In the genomic region with DNA sequence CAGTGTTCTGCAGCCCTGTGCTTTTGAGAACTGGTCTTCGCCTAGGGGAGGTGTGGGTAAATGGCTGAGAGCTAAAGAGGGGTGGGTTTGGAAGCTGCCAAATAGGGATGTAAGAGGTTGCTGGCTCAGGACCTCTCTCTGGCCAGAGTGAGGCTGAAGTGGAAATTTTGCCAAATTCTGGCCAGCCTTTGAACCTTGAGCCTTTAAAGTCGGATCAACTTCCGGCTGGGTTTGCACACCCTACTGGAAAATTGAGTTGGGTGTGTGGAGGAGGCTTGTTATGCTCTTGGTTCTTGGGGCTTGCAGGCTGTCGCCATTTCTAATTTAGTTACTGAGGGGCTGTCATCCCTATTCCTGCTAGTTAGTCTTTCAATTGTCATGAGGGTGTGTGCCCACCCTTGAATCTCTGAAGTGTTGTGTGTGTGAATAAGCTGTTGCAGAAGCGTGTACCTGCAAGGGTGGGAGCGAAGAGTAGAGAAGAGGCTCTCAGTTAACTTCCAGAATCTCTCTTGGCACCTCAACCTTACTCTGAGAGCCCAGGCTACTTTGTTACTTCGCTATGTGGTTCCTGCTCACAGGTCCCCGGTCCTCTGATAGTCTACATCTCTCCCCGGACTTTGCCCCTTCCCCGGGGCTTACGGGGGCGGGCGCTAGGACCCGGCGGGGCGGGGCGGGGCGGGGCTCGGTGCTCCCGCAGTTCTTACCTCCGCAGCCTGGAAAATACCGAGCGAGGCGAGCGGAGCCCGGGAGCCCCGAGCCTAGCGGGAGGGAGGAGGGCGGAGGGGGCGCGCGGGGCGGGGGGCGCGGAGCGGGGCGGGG, we compare ENCODE assay signal across 8 mouse cellular contexts. TPM values are rescaled to one million over a fixed set of nuclear protein-coding genes. Genes with fewer than 3 reads are reported as not detected.
DNase-seq lines count a peak whose midpoint lies in the region; ATAC-seq and TF ChIP-seq lines count a peak whose summit lies in the region.

No protein-coding gene starts in this region.

- ATAC-seq in forebrain, postnatal 0 days, result peak; percentile 91
- ATAC-seq in kidney, embryonic 14.5 days (ENCODE audit: low FRiP score, low TSS enrichment), result peak; percentile 82

- peak; percentile 64 to 80 for DNase-seq in adrenal gland, adult (ENCODE audit: inconsistent age in 2 of 2, low spot score in 1 of 2)
- no peak for DNase-seq in adrenal gland, adult 8-10 months
- peak; percentile 46 for DNase-seq in thymus, postnatal 25 days
- no peak for DNase-seq in thymus, adult 18-20 months
- DNase-seq in forebrain, postnatal 0 days, result peak; percentile 61
- DNase-seq in lung, postnatal 14 days, result peak; percentile 41

- no peaks in the 10 kb centered on the region for H3K36me3 ChIP-seq in forebrain, postnatal 0 days (ENCODE audit: insufficient read depth)
- no peaks in the 10 kb centered on the region for H3K36me3 ChIP-seq in kidney, embryonic 14.5 days (ENCODE audit: control insufficient read depth, insufficient read depth, low read length)
- no peaks in the 10 kb centered on the region for H3K36me3 ChIP-seq in testis, adult 2 months (ENCODE audit: control insufficient read depth, insufficient read depth, low read length)

- H3K9me3 ChIP-seq in forebrain, postnatal 0 days (ENCODE audit: low read length), result no peaks in the 10 kb centered on the region
- H3K9me3 ChIP-seq in kidney, embryonic 14.5 days (ENCODE audit: control insufficient read depth, low read length), result no peaks in the 10 kb centered on the region

- peak overlapping the region; percentile 98 for H3K4me2 ChIP-seq in forebrain, postnatal 0 days (ENCODE audit: low read depth)
- H3K4me2 ChIP-seq in kidney, embryonic 14.5 days (replicated peaks; ENCODE audit: low read depth, low read length), result peak overlapping the region; percentile 94

- H3K27ac ChIP-seq in forebrain, postnatal 0 days (ENCODE audit: low read depth, low read length), result no peak overlapping the region
- H3K27ac ChIP-seq in kidney, embryonic 14.5 days (ENCODE audit: low read depth, low read length), result peak overlapping the region; percentile 65
- no peak overlapping the region for H3K27ac ChIP-seq in testis, adult 2 months (ENCODE audit: control insufficient read depth, insufficient read depth, low read depth, low read length)

- 0 out of 2 replicates have a peak, but pooled peaks cover 4% of the 10 kb centered on the region for H3K4me1 ChIP-seq in forebrain, postnatal 0 days (ENCODE audit: insufficient read depth)
- H3K4me1 ChIP-seq in kidney, embryonic 14.5 days (ENCODE audit: control insufficient read depth, insufficient read depth, low read length), result peaks cover 3% of the 10 kb centered on the region; the same call in 1 of the 2 replicates
- H3K4me1 ChIP-seq in testis, adult 2 months (ENCODE audit: control insufficient read depth, insufficient read depth, low read length), result peaks cover 21% of the 10 kb centered on the region

- TF ChIP-seq CTCF in forebrain, postnatal 0 days (IDR thresholded peaks at IDR 0.05; ENCODE audit: low read depth), result no peak
- TF ChIP-seq CTCF in testis, adult 2 months (IDR thresholded peaks at IDR 0.05; ENCODE audit: control insufficient read depth, insufficient read depth, insufficient replicate concordance, low read depth, low read length), result no peak

- 0 out of 2 replicates have a peak, but pooled peaks cover 4% of the 10 kb centered on the region for H3K27me3 ChIP-seq in forebrain, postnatal 0 days (ENCODE audit: insufficient read depth, low read length)
- no peaks in the 10 kb centered on the region for H3K27me3 ChIP-seq in kidney, embryonic 14.5 days (ENCODE audit: control insufficient read depth, insufficient read depth, low read length)
- no peaks in the 10 kb centered on the region for H3K27me3 ChIP-seq in testis, adult 2 months (ENCODE audit: control insufficient read depth, insufficient read depth, low read length)

- H3K4me3 ChIP-seq in forebrain, postnatal 0 days (ENCODE audit: low read depth, low read length), result peak overlapping the region; percentile 74
- H3K4me3 ChIP-seq in kidney, embryonic 14.5 days (ENCODE audit: low read length), result peak overlapping the region; percentile 65
- H3K4me3 ChIP-seq in testis, adult 2 months (ENCODE audit: control insufficient read depth, low read depth, low read length), result peak overlapping the region; percentile 77

- peak overlapping the region; percentile 56 for H3K9ac ChIP-seq in forebrain, postnatal 0 days
- peak overlapping the region; percentile 82 for H3K9ac ChIP-seq in kidney, embryonic 14.5 days (ENCODE audit: low read depth, low read length)

- TF ChIP-seq POLR2A in testis, adult 2 months (IDR thresholded peaks at IDR 0.05; ENCODE audit: control insufficient read depth, low read depth, low read length), result no peak

- WGBS in forebrain, postnatal 0 days, result 2% methylated on average over 37 of the region's 37 CpGs
- 4% methylated on average over 31 of the region's 37 CpGs for WGBS in kidney, embryonic 14.5 days

RNA-seq across cellular contexts. Expression of a gene that starts 3.7 kb away (rescaled TPM):
- 100 to 1,000 TPM in 2 of 4 experiments, 10 to 100 TPM in 2; 39.3 to 195 (median 109) TPM for total RNA-seq in adrenal gland, adult 8-10 months (2022)
- 17.3 and 24.5 TPM in 2 replicates for total RNA-seq in forebrain, postnatal 0 days (2014; rRNA removed)
- polyA plus RNA-seq in forebrain, postnatal 0 days (2015; fragmentation: Nextera tagmentation; extraction: Ambion mirVana), result 11.0 and 12.2 TPM in 2 replicates
- polyA plus RNA-seq in kidney, embryonic 14.5 days (2014; fragmentation: Nextera tagmentation; extraction: Ambion mirVana), result 49.5 and 59.6 TPM in 2 replicates
- polyA plus RNA-seq in testis, adult 2 months (2012; rRNA removed), result 619 and 654 TPM in 2 replicates

RNA-seq across cellular contexts. Expression of a gene that starts 18.6 kb away (rescaled TPM):
- 10 to 100 TPM; 20.8 to 49.8 (median 33.4) TPM for total RNA-seq in adrenal gland, adult 8-10 months (2022)
- total RNA-seq in forebrain, postnatal 0 days (2014; rRNA removed), result 35.3 and 51.9 TPM in 2 replicates
- polyA plus RNA-seq in forebrain, postnatal 0 days (2015; fragmentation: Nextera tagmentation; extraction: Ambion mirVana), result 13.9 and 21.6 TPM in 2 replicates
- 7.6 and 10.5 TPM in 2 replicates for polyA plus RNA-seq in kidney, embryonic 14.5 days (2014; fragmentation: Nextera tagmentation; extraction: Ambion mirVana)
- polyA plus RNA-seq in testis, adult 2 months (2012; rRNA removed), result 2.2 and 2.9 TPM in 2 replicates

RNA-seq across cellular contexts. Expression of a gene that starts 27.3 kb away (rescaled TPM):
- total RNA-seq in adrenal gland, adult 8-10 months (2022), result 10 to 100 TPM; 34.8 to 67.7 (median 49.6) TPM
- total RNA-seq in forebrain, postnatal 0 days (2014; rRNA removed), result 14.3 and 15.8 TPM in 2 replicates
- 8.0 and 10.5 TPM in 2 replicates for polyA plus RNA-seq in forebrain, postnatal 0 days (2015; fragmentation: Nextera tagmentation; extraction: Ambion mirVana)
- 70.9 and 92.5 TPM in 2 replicates for polyA plus RNA-seq in kidney, embryonic 14.5 days (2014; fragmentation: Nextera tagmentation; extraction: Ambion mirVana)
- polyA plus RNA-seq in testis, adult 2 months (2012; rRNA removed), result 4.9 and 7.9 TPM in 2 replicates

Comparison
In these comparisons a context has a peak if more than half of its experiments do, and no peak if none do; other contexts are left out.
1. DNase-seq: peak in adrenal gland, adult (2 of 2), thymus, postnatal 25 days (single experiment), forebrain, postnatal 0 days (single experiment) and lung, postnatal 14 days (single experiment); none in adrenal gland, adult 8-10 months (single experiment) and thymus, adult 18-20 months (0 of 2).
2. RNA of a gene that starts 3.7 kb away (polyA plus RNA-seq): 619 to 654 TPM in testis, adult 2 months; 49.5 to 59.6 TPM in kidney, embryonic 14.5 days and 11.0 to 12.2 TPM in forebrain, postnatal 0 days; every median in the first group is over 10 times any median in the second.
3. Peak in every context shown above with its lines, with median percentiles within 50 percentile points of each other: H3K4me3 ChIP-seq.